Mouse (Mus musculus) lung, postnatal 0 days (tissue): ENCODE measurements around the gene Tmco4. TPM values are rescaled to one million over a fixed set of nuclear protein-coding genes. Genes with fewer than 3 reads are reported as not detected.

ENCODE experiments used
- ATAC-seq: fragments of 200-750 bp; cut with Nextera tagmentation; 2 replicates; pipeline ENCODE4 v1.8.0; 2017; ENCODE audit warnings: moderate library complexity
- DNase-seq: peaks from one replicate; pipeline ENCODE4 v3.0.0-alpha.2; 2016; ENCODE audit warnings: low spot score
- H3K27ac ChIP-seq: fragments of 300-500 bp; sonication (generic); 2 replicates; pipeline ENCODE4 v1.5.1; 2014; ENCODE audit warnings: antibody characterized with exemption, mild to moderate bottlenecking, low read length, mixed read lengths
- H3K27me3 ChIP-seq: fragments of 300-500 bp; sonication (generic); replicated peaks from 2 replicates; pipeline ENCODE4 v1.6.1; 2014; ENCODE audit warnings: low read length, mixed read lengths; ENCODE audit not compliant: insufficient read depth
- H3K36me3 ChIP-seq: fragments of 300-500 bp; sonication (generic); 2 replicates; pipeline ENCODE4 v1.6.1; 2014; ENCODE audit warnings: low read length, mixed read lengths; ENCODE audit not compliant: insufficient read depth
- H3K4me1 ChIP-seq: fragments of 300-500 bp; sonication (generic); 2 replicates; pipeline ENCODE4 v1.6.1; 2014; ENCODE audit warnings: antibody characterized with exemption, low read depth, low read length, mixed read lengths; ENCODE audit not compliant: insufficient read depth
- H3K4me2 ChIP-seq: fragments of 300-500 bp; sonication (generic); replicated peaks from 2 replicates; pipeline ENCODE4 v1.6.1; 2014; ENCODE audit warnings: low read depth, mild to moderate bottlenecking, low read length, moderate library complexity, mixed read lengths
- H3K4me3 ChIP-seq: fragments of 300-500 bp; sonication (generic); 2 replicates; pipeline ENCODE4 v1.5.1; 2014; ENCODE audit warnings: low read depth, low read length
- H3K9ac ChIP-seq: fragments of 300-500 bp; sonication (generic); replicated peaks from 2 replicates; pipeline ENCODE4 v1.6.1; 2014; ENCODE audit warnings: low read depth, mild to moderate bottlenecking
- H3K9me3 ChIP-seq: fragments of 300-500 bp; sonication (generic); 2 replicates; pipeline ENCODE4 v1.6.1; 2016; ENCODE audit warnings: low read length, mixed read lengths
- CTCF ChIP-seq: IDR thresholded peaks from 2 replicates; pipeline ENCODE4 v1.5.1; 2016; ENCODE audit warnings: antibody characterized with exemption, mild to moderate bottlenecking
- EP300 ChIP-seq: IDR thresholded peaks from 2 replicates; pipeline ENCODE4 v1.6.1; 2016; ENCODE audit warnings: antibody characterized with exemption, mild to moderate bottlenecking, control low read depth
- WGBS: fragments of 180-500 bp; shearing (Covaris S2); extraction: QIAGEN DNeasy Blood & Tissue Kit; methylation state at CpG from one replicate; pipeline ENCODE4 v1.1.7; 2014; 5-methylcytosine and 5-hydroxymethylcytosine counted together
- polyA plus RNA-seq: library from polyadenylated mRNA; unstranded; fragments of >200 nt; fragmentation: Nextera tagmentation; extraction: Ambion mirVana; gene quantifications from 2 replicates; pipeline ENCODE4 v1.2.1, GENCODE M21; 2015

Tmco4 gene
- polyA plus RNA-seq, 1 experiment from 2014 or later, result 8.5 TPM

GRCm38 (mm10) chr4:139055336-139055735, 82.6 kb downstream of the Tmco4 start:
- H3K4me3 ChIP-seq, result no peak overlapping the region
- no peaks in the 10 kb centered on the region for H3K4me1 ChIP-seq
- H3K36me3 ChIP-seq, result no peaks in the 10 kb centered on the region
- no peaks in the 10 kb centered on the region for H3K9me3 ChIP-seq
- H3K27me3 ChIP-seq, result no peaks in the 10 kb centered on the region
- 77% methylated on average over 4 of the region's 4 CpGs for WGBS
- TF ChIP-seq CTCF (no peak), EP300 (no peak)
- ATAC-seq, result no peak
- H3K4me2 ChIP-seq, result no peak overlapping the region
- no peak overlapping the region for H3K27ac ChIP-seq
- DNase-seq, result no peak
- H3K9ac ChIP-seq, result no peak overlapping the region

DNA sequence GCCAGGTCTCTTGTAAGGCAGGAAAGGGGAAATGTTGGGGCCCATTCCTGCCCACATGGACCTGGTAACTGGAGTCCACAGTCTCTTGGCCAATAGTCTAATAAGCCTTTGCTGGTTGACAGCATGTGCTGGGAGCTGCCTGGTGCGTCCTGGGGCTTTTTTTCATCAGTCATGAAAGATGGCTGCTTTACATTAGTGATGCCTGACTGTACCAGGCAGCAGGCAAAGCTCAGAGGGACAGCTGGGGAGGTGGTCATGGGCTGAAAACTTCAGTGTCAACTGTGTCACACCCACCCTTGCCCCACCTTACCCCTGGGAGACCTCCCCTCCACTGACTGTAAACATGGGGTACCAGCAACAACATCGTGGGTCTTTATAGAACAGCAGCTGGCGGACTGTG, 83.1 kb downstream of the Tmco4 start:
- Histone ChIP-seq H3K4me1 (no peaks in the 10 kb centered on the region), H3K4me2 (no peak overlapping the region), H3K27me3 (no peaks in the 10 kb centered on the region), H3K4me3 (no peak overlapping the region), H3K27ac (no peak overlapping the region), H3K9me3 (no peaks in the 10 kb centered on the region), H3K9ac (no peak overlapping the region), H3K36me3 (no peaks in the 10 kb centered on the region)
- WGBS, result 65% methylated on average over 3 of the region's 3 CpGs
- DNase-seq, result no peak
- TF ChIP-seq EP300 (no peak), CTCF (no peak)
- ATAC-seq, result no peak

GRCm38 (mm10) chr4:139057291-139057690, 84.6 kb downstream of the Tmco4 start:
- Histone ChIP-seq H3K9ac (no peak overlapping the region), H3K36me3 (no peaks in the 10 kb centered on the region), H3K4me3 (no peak overlapping the region), H3K4me2 (no peak overlapping the region), H3K27ac (no peak overlapping the region), H3K27me3 (no peaks in the 10 kb centered on the region), H3K4me1 (no peaks in the 10 kb centered on the region), H3K9me3 (no peaks in the 10 kb centered on the region)
- TF ChIP-seq CTCF (no peak), EP300 (no peak)
- DNase-seq (no peak), ATAC-seq (no peak)
- 67% methylated on average over 5 of the region's 5 CpGs for WGBS

- H3K4me1 ChIP-seq, result no peaks in the 10 kb centered on the region
- TF ChIP-seq EP300 (no peak), CTCF (no peak)
- H3K4me2 ChIP-seq, result no peak overlapping the region
- ATAC-seq (no peak), DNase-seq (no peak)
- H3K4me3 ChIP-seq, result no peak overlapping the region
- H3K27me3 ChIP-seq, result no peaks in the 10 kb centered on the region
- 81% methylated on average over 5 of the region's 5 CpGs for WGBS
- no peaks in the 10 kb centered on the region for H3K36me3 ChIP-seq
- H3K27ac ChIP-seq, result no peak overlapping the region
- no peaks in the 10 kb centered on the region for H3K9me3 ChIP-seq
- no peak overlapping the region for H3K9ac ChIP-seq
Observed at GRCm38 (mm10) chr4:139058029-139058428, 85.3 kb downstream of the Tmco4 start.

- Histone ChIP-seq H3K4me2 (no peak overlapping the region), H3K27ac (no peak overlapping the region), H3K4me1 (no peaks in the 10 kb centered on the region), H3K9ac (no peak overlapping the region), H3K9me3 (no peaks in the 10 kb centered on the region), H3K4me3 (no peak overlapping the region), H3K27me3 (no peaks in the 10 kb centered on the region), H3K36me3 (no peaks in the 10 kb centered on the region)
- TF ChIP-seq EP300 (no peak), CTCF (no peak)
- WGBS, result 4% methylated on average over 7 of the region's 7 CpGs
- ATAC-seq (no peak), DNase-seq (peak; percentile 70)
Observed at GRCm38 (mm10) chr4:139059569-139059968, 86.9 kb downstream of the Tmco4 start.

- H3K36me3 ChIP-seq, result no peaks in the 10 kb centered on the region
- no peak overlapping the region for H3K4me3 ChIP-seq
- H3K27me3 ChIP-seq, result no peaks in the 10 kb centered on the region
- H3K4me1 ChIP-seq, result no peaks in the 10 kb centered on the region
- no peak overlapping the region for H3K4me2 ChIP-seq
- H3K27ac ChIP-seq, result no peak overlapping the region
- 80% methylated on average over 5 of the region's 5 CpGs for WGBS
- no peaks in the 10 kb centered on the region for H3K9me3 ChIP-seq
- no peak for ATAC-seq
- H3K9ac ChIP-seq, result no peak overlapping the region
- no peak for TF ChIP-seq CTCF
- no peak for TF ChIP-seq EP300
- no peak for DNase-seq
Observed at GRCm38 (mm10) chr4:139064831-139065230, 92.1 kb downstream of the Tmco4 start.

DNA sequence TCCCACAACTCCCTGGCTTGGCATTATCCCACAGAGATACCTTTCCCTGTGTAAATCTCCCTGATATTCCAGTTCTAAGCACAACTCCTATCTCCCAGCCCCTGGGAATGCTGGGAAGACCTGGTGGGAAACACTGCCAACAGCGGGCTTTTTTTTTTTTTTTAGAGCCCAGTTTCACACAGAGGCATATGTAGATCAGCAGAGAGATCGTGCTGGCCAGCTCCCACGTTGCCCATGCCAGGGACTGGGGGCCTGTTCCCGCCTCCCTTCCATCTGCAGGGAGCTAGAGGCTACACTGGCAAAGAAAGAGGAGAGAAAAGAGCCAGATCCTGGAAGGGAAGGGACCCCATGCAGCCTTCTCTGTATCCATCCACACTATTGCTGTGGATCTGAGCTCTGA, 95.6 kb downstream of the Tmco4 start:
- H3K4me1 ChIP-seq, result no peaks in the 10 kb centered on the region
- 38% methylated on average over 4 of the region's 4 CpGs for WGBS
- peaks cover 3% of the 10 kb centered on the region; the same call in 1 of the 2 replicates for H3K27me3 ChIP-seq
- H3K27ac ChIP-seq, result no peak overlapping the region
- no peak overlapping the region for H3K9ac ChIP-seq
- TF ChIP-seq EP300 (no peak), CTCF (no peak)
- no peak overlapping the region for H3K4me3 ChIP-seq
- H3K36me3 ChIP-seq, result no peaks in the 10 kb centered on the region
- ATAC-seq (no peak), DNase-seq (no peak)
- H3K4me2 ChIP-seq, result no peak overlapping the region
- H3K9me3 ChIP-seq, result no peaks in the 10 kb centered on the region
